Mouse (Mus musculus): ENCODE data around the gene Ccar1.

GRCm38 (mm10) chr10:62832783-62833182 is 40.7 kb upstream of the Ccar1 start:
- TF ChIP-seq SRF (IDR thresholded peaks at IDR 0.05; ENCODE audit: control insufficient read depth, insufficient read length, low read depth) (no peak), MAX (IDR thresholded peaks at IDR 0.05; ENCODE audit: low read depth) (no peak), E2F4 (IDR thresholded peaks at IDR 0.05; ENCODE audit: insufficient read depth) (no peak), POLR2AphosphoS2 (IDR thresholded peaks at IDR 0.05; ENCODE audit: insufficient read length, low read depth) (no peak), POLR2A (IDR thresholded peaks at IDR 0.05; ENCODE audit: insufficient read length, low read depth) (no peak), MYOD1 (IDR thresholded peaks at IDR 0.05; ENCODE audit: control insufficient read depth in 1 of 3, insufficient read length in 2 of 3, low read depth in 2 of 3) (no peak), CEBPB (IDR thresholded peaks at IDR 0.05; ENCODE audit: insufficient read depth, poor library complexity, severe bottlenecking) (no peak)

Measured in myocyte (in vitro differentiated cells).